Mouse (Mus musculus) cerebellum, postnatal 25 days (tissue): ENCODE measurements around the gene Atp2a2.

Experiments
- DNase-seq, 2 experiments: peaks; one replicate each; pipeline ENCODE4 v3.0.0; 2021; ENCODE audit warnings: mixed read lengths in 2 of 2

Atp2a2 gene

DNA sequence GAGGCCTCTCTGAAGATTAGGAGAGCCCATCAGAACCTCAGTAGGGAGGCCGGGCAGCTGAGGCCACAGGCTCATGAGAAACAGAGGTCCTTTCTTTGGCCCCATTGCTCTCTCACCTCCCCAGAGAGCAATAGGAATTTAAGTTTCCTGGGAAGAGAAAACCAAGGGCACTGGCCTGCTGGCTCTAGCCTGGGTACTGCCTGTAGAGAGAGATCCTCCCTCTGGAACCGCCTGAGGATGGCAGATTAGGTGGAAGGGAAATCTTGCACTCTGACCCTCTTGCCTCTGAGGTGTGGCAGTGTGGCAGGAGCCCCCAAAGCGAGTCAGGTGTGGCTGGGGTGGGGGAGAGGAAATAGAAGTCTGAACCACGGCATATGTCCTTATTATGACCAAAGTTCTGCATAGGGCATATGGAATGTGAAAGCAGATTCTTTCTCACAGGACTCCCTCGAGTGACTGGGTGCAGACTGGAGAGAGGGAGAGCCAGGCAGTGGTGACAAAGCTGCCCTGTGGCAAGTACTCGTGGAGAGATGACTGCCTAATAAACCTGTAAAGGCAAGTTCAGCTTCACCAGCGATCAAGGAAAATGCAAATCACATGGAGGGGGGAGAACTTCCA lies 17.1 kb upstream of the Atp2a2 start:
- no peak for DNase-seq

DNA sequence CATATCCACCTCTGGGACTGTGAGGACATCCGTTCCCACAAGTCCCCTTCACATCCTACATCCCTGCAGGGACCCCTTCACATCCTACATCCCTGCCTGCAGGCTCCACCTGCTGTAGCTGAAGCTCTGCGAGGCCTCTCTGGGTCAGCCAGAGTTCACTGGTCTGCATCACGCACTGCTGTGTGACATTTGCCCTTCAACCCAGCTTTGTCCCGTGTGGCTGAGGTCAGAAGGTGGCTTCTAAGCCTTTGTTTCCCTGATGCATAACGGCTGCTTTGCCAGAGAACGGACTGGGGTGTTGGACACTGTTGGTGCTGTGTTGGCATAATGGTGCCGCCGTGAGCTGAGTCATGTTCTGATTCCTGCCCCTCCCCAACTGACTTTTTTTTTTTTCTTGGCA lies 16.2 kb upstream of the Atp2a2 start:
- no peak for DNase-seq

DNA sequence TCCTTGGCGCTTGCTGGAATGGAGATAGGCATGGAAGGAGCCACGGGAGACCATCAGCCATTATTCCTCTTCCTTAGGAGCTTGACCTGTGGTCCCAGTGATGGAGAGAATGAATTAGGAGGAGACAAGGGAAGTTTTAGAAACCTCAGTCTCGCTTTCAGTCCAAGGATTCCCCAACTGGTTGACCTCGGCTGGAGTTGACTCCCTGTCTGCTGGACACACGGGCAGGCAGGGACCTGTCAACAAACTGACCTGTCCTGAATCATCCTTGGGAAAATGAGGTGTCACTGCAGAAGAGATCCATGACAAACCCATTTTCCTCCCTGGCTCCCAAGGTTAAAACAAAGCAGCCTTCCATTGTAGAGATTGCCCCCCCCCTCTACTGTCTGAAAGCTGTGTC lies 14.9 kb upstream of the Atp2a2 start:
- DNase-seq = no peak

DNA sequence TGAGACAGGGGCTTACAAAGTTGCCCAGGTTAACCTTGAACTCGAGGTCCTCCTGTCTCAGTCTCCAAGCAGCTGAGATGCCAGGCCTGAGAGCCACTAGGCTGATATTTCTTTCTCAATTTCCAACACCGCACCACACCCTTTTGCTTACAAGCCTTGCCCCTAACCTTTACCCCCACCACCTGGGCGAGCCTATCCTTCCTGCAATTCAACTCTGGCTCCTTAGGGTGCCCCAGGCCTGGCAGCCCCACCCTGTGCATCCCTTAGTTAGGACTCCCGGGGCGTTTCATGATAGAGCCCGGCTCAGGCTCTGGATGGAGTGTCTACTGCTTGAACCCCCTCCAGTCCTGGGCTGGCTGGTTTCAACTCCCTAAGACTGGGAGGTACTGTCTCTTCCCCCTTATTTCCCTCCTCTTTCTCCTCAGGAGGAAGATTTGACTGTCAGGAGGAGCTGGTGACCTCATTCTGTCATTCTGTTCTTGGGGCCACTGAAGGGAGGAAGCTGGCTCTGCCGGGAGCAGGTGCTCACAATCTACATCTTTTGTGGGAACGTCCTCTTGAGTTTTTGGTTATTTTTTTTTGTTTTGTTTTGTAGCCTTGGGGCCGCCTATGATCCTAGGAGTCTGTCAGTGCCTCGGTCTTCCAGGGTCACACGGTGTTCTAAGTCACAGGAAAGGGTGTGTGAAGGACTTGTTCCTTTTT lies 14.2 kb upstream of the Atp2a2 start:
- no peak for DNase-seq

DNA sequence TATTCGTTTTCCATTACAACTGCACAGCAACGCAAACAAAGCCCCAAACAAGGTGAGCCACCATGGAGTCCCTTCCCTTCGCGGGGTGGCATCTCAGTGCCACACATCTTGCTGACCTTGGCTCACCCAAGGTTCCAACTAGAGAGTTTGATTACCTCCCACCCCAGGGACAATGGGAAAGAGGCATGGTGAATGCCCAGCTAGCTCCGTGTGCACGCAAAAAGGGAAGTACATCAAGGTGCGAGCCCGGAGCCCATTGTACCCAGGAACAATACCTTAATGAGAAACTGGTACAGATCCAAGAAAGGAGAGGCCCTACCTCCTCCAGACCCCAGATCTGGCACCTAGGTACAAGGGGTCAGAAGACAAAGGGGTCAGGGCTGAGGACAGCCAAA lies 12.1 kb upstream of the Atp2a2 start:
- no peak for DNase-seq

DNA sequence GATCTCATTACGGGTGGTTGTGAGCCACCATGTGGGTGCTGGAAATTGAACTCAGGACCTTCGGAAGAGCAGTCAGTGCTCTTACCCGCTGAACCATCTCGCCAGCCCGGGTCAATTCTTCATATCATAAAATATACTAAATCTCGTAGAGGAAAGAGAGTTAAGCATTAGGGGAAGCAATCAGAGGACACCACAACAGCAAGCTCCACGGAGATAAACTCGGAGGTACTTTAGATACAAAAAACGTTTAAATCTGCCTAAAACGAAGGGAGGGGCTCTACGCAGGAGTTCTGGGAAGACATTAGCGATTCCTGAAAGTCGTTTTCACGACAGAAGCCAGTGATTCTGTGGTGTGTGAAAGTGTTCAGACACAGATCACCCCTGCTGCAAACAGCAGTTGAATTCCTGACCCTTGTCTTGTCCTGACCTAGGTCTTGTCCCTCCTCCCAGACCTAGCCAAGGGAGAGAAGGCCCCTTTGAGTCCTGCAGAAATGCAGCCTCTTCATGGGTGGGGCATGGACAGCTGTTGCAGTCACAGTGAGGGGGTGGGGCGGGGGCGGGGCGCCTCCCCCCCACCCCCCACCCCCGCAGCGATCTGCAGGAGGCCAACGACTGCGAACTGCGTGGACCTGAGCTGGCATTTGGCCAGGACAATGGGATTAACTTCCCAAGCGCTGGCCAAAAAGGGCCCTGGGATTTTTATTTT lies 11.5 kb upstream of the Atp2a2 start:
- DNase-seq = no peak

DNA sequence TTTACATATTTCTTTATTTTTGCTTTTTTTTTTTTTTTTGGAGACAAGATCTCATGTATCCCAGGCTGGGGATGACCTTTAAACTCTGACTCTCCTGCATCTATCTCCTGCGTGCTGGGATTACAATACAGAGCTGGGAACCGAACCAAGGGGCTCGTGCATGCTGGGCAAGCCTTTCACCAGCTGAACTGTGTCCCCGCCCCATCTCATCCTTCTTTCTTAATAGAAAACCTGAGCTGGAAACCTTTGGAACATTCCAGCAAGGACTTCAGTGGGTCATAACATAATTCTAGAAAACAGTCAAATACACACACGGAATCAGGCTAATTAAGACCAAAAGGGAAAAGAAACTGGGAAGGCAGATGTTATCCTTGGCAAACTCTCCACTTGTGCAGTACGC lies 10.0 kb upstream of the Atp2a2 start:
- DNase-seq = no peak

DNA sequence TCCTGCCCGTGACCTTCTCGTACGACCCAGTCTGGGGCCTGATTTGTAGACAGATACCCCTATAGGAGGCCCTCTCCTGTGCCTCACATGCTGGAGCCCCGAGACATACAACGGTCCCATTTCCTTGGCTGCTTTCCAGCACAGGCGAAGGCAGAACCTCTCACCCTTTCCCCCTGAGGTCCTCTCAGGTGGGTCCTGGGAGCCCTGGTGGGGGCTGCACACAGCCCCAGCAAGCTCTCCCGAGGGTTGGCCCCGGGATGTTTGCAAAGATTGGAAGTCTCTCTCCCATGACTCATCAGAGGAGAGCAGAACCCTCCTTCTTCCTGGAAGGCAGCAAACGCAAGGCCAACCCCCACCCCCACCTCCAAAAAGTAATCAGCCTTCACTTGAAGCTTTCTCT lies 9.4 kb upstream of the Atp2a2 start:
- DNase-seq = peak in 1 of 2 experiments; percentile 38

DNA sequence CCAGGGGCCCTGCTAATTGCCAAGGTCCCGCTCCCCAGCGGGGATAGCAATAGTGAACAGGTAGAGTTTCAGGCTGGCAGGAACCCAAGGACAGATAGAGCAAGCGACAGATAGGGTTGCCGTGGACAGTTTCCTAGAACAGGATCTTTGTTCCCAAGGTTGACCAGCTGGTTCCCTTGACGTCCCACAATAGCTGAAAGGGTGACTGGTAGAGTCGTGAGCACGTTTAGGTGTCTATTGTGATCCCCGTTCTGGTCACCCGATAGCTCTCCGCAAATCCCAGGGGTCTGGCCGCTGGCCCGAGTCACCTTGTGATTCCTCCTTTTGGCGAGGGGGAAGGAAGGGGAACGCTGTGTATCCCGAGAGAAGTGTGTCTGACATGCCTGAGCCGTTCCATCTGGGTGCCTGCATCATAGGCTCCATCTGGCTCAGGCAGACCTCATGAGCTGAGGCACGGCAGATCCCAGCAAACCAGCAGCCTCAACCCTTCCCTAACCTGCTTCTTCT lies 8.7 kb upstream of the Atp2a2 start:
- peak; percentile 77 for DNase-seq

DNA sequence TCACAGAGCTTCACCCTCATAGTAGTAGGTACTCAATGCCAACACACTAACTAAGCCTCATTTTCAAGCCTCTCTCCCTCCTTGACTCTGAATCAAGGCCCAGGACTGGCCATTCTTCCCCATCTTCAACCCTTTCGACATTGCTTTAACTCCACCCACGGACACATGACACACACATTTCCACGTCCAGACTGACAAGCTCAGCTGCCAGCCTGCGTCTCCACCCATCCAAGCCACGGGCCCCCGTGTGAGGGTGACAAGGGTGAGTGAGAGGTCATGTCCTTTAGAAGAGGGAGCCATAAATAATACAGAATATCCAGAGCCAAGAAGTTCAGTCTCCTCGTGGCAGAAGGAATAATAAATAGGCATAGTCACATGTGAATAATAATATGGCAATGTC lies 7.6 kb upstream of the Atp2a2 start:
- DNase-seq = no peak

DNA sequence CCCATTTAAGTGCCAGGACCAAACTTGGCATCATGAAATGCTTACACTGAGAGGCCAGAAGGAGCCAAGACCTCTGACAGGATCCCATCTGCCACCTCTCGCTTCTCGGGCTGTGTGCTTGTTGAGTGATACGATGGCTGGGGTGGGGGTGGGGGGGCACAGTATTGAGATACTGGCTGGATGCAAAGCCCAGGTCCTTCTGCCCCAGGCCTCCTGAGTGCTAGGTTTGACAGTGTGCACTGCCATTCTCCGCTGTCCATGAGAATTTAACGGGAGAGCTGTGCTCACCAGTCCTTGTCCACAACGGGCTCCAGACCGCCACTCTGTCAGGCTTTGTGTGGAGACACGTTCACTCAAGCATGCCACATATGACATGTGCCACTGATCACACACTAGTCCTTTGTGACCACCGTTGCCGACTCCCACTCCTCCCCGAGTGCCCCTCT lies 6.9 kb upstream of the Atp2a2 start:
- peak; percentile 82 to 83 for DNase-seq

DNA sequence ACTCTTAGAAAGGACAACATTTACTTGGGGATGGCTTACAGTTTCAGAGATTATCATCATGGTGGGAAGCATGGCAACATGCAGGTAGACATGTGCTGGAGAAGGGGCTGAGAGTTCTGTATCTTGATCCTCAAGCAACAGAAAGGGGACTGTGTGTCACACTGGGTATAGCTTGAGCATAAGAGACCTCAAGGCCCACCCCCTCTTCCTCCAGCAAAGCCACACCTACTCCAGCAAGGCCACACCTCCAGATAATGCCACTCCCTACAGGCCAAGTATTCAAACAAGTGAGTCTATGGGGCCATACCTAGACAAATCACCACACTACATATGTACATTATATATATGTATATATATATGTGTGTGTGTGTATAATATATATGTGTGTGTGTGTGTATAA lies 5.4 kb upstream of the Atp2a2 start:
- no peak for DNase-seq

DNA sequence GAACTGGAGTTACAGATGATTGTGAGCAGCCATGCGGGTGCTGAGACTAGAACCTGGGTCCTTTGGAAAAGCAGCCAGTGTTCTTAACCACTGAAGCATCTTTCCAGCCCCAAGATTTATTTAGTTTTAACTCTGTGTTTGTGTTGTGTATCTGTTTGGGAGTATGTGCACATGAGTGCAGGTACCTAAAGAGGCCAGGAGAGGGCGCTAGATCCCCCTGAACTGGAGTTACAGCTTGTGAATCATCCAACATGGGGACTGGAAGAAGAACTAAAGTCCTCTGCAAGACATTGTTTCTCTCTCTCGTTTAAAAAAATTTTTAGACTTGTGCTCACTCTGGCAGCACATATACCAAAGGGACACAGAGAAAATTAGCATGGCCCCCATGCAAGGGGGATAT lies 4.4 kb upstream of the Atp2a2 start:
- no peak for DNase-seq

DNA sequence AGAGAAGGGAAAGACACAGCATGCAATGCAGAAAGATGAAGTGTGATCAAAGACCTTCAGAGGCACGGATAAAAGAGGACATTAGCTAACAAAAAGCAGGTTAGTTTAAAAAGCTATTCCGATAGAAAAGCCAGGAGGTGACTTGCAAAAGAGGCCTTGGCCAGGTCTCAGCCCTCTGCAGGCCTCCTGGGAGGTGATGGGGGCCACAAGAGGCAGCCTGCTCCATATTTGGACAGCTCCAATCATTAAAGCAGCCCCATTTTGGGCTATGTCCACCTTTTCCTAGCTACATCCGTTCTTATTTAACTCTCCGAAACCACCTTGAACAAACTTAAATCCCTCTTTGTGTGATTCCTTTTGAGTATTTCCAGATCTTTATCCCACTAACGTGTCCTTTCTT lies 3.5 kb upstream of the Atp2a2 start:
- DNase-seq = no peak

DNA sequence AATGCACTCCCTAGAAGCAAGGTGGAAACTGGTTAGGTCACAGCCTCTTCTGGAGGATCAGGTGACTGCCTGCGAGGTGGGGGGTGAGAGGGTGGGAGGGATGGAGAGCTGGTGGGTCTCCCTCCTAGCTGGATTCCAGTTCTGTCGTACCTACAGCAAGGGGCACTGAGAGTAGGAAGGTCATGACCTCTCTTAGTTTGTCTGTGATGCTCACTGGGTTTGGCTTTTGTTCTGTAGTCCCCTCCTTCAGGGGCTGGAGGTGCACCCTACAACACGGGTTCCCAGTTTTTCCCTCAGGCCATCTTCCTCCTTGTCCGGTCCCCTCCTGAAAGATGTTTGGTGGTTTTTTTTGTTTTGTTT lies 1.7 kb upstream of the Atp2a2 start:
- no peak for DNase-seq

DNA sequence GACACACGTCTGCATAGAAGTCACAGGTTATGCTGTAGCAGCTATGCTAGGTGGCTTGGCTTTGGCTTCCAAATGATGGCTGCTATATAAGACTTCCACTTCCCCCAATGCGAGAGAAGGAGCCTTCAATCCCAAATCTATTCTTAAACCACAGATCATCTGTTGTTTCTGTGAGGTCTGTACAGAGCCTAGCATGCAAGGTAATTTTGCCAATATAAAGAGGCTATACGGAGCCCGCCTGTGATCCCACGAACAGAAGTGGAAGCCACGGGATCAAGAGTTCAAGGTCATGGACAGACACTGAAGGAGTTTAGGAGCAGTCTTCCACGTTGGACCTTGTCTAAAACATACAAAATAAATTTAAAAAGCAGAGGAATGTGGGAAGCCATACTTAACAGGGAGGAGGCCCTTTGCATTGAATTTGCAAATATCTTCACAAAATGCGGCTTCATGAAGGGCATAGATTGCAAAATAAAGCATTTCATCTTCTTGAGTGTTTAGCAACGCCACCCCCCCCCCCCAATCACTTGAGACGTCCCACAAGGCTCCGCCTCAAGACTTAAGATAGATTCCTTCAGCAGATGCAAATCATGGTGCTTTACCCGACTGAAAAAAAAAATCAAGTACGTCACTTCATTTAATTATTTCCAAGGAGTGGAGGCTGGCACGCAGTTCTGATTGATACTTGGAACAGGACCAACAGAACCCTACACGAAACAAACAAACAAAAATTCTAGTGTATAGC lies 1.2 kb upstream of the Atp2a2 start:
- DNase-seq = no peak

DNA sequence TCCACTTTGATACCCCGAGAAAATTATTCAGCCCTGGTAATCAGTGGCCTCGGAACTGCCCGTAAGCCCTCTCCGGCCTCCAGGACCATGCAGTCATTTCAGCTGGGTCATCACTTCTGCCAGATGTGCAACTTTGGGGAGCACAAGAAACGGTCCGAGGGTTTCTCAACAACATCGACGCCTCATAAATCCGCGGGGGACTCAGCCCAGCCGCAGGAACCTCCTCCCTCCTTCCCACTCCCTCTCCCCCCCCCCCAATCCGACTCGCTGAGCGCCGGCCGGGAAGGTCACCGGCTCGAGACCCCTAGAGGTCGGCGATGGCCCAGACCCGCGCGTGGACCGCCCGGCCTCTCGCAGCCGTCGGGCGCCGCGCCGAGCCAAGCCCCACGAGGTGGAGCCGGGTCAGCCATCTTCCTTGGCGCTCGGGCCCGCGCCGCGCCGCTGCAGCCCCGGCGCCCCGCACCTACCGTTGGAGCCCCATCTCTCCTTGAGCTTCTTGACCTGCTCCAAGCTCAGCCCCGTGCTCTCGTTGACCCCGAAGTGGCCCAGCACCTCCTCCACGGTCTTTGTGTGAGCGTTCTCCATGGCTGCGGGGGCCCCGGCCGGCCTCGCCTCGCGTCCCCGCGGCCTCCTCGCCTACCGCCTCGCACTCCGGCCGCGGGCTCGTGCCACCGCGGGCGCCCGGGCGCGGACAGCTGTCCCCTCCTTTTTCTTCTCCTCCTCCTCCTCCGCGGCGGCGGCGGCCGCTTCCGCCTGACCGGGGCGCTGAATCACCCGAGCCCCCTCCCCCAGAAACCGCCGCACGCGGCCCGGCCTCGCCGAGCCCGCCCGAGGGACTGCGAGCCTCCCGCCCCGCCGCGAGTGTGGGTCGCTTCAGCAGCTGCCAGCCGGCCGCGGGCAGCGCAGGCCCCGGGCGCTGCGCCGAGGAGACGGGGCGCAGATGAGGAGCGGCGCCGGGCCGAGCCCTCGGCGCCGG lies 636 bp downstream of the Atp2a2 start:
- peak; percentile 77 to 80 for DNase-seq

DNA sequence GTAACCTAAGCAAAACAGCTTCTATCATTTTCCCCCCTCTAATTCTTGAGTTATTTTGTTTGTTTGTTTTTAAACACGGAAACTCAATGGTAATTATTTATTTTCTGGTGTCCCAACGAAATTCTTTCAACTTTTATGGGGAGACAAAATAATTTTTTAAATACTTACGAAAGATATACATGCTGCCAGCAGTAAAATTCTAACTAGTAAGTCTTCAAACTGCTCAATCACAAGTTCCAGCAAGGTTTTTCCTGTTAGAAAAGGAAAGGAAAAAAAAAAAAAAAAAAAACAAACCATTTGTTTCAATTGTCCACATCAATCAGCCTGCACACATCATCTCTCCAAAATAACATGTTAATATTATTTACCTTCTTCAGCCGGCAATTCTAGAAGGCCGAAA lies 1.5 kb downstream of the Atp2a2 start:
- no peak for DNase-seq

DNA sequence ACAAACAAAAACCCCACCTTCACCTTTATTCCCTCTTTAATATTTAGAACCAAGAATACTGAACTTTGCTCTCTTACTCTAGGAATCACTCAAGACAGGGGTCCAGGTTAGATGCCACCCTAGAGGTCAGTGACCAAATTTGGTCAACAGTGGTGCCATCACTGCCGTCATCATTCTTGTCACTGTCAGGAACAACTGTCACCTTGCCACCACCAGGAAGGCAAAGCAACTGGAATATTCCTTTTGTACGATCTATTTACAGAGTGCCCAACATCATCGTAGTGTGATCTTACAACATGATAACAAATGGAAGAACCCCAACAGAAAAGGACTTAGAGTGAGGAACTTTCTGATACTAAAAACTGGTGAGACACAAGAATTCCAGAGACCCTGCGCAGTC lies 1.9 kb downstream of the Atp2a2 start:
- DNase-seq = no peak

DNA sequence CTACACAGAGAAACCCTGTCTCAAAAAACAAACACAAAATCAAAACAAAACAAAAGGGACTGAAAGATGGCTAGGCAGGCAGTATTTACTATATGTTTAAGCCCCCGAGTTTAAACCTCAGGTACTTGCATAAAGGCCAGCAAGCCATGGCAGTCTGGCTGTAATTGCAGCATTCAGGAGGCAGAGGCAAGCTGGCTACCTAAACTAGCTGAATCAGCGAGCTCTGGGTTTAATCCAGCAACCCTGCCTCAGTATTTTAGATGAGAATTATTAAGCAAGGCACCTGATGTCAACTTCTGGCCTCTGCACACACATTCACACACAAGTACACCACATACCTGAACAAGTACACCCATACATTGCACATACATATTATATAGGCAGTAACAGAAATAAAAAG lies 4.0 kb downstream of the Atp2a2 start:
- DNase-seq = peak in 1 of 2 experiments; percentile 43

DNA sequence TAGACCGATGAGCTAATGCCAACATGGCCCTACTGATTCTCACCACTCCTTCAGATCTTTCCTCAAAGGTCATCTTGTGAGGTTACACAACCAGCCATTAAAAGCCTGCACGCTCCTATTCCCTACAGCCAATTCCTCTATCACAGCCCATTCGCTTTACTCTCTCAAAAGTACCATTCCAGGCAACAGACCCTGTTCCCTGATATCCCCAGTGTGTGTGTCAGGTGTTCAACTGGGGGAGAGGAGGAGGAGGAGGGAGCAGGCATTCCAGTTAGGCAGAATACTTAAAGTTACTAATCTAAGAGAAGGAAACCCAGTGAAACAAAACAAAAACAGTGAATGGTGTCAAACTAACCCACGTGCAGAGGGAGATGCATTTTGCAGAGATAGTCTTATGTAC lies 5.0 kb downstream of the Atp2a2 start:
- DNase-seq = no peak

DNA sequence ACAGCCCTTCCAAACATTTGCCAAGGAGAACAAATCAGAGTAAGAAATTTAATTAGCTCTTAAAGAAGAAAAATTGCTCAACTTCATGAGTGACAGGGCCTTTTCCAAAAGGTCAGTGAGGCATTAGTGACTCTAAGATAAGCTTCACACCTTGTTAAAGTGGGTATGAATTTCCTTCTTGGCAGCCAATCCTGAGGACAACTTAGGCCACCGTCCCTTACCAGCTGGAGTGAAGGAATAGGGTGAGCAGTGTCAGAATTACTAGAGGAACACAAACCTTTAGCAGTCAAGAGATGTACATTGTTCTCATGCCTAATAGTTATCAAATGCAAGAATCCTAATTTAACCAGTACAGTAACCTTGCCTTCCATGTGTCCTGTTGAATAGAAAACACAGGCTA lies 7.6 kb downstream of the Atp2a2 start:
- no peak for DNase-seq
